Mouse (Mus musculus) kidney, postnatal 0 days (tissue): ENCODE results near the gene Zfp839. TPM values are rescaled to one million over a fixed set of nuclear protein-coding genes. Genes with fewer than 3 reads are reported as not detected.

ENCODE experiments used
- ATAC-seq: fragments of 200-750 bp; cut with Nextera tagmentation; replicated peaks from 2 replicates; pipeline ENCODE4 v1.8.0; 2017; ENCODE audit warnings: low read depth, moderate number of reproducible peaks, moderate TSS enrichment, moderate library complexity; ENCODE audit not compliant: low FRiP score
- DNase-seq: peaks from one replicate; pipeline ENCODE4 v3.0.0-alpha.2; 2016; ENCODE audit warnings: low spot score
- H3K27ac ChIP-seq: fragments of 300-500 bp; sonication (generic); 2 replicates; pipeline ENCODE4 v1.5.1; 2014; ENCODE audit warnings: mild to moderate bottlenecking
- H3K27me3 ChIP-seq: fragments of 300-500 bp; sonication (generic); 2 replicates; pipeline ENCODE4 v1.6.1; 2014; ENCODE audit warnings: low read length, mixed read lengths; ENCODE audit not compliant: insufficient read depth
- H3K36me3 ChIP-seq: fragments of 300-500 bp; sonication (generic); 2 replicates; pipeline ENCODE4 v1.6.1; 2014; ENCODE audit warnings: low read length, mixed read lengths; ENCODE audit not compliant: insufficient read depth
- H3K4me1 ChIP-seq: fragments of 300-500 bp; sonication (generic); replicated peaks from 2 replicates; pipeline ENCODE4 v1.6.1; 2014; ENCODE audit warnings: antibody characterized with exemption, low read length, mixed read lengths; ENCODE audit not compliant: insufficient read depth
- H3K4me2 ChIP-seq: fragments of 300-500 bp; sonication (generic); 2 replicates; pipeline ENCODE4 v1.6.1; 2014; ENCODE audit warnings: mild to moderate bottlenecking, low read length, moderate library complexity, mixed read lengths
- H3K4me3 ChIP-seq: fragments of 300-500 bp; sonication (generic); replicated peaks from 2 replicates; pipeline ENCODE4 v1.5.1; 2014; ENCODE audit warnings: low read depth, low read length
- H3K9ac ChIP-seq: fragments of 300-500 bp; sonication (generic); 2 replicates; pipeline ENCODE4 v1.6.1; 2014; ENCODE audit warnings: low read depth, low read length
- H3K9me3 ChIP-seq: fragments of 300-500 bp; sonication (generic); replicated peaks from 2 replicates; pipeline ENCODE4 v1.6.1; 2016; ENCODE audit warnings: low read length, inconsistent platforms, mixed read lengths
- CTCF ChIP-seq: IDR thresholded peaks from 2 replicates; pipeline ENCODE4 v1.5.1; 2016; ENCODE audit warnings: antibody characterized with exemption, low read depth, mild to moderate bottlenecking, moderate library complexity
- WGBS: fragments of 180-500 bp; shearing (Covaris S2); extraction: QIAGEN DNeasy Blood & Tissue Kit; methylation state at CpG from one replicate; pipeline ENCODE4 v1.1.7; 2014; 5-methylcytosine and 5-hydroxymethylcytosine counted together
- polyA plus RNA-seq: library from polyadenylated mRNA; unstranded; fragments of >200 nt; fragmentation: Nextera tagmentation; extraction: Ambion mirVana; gene quantifications from 2 replicates; pipeline ENCODE4 v1.2.1, GENCODE M21; 2015

Gene Zfp839
- polyA plus RNA-seq, 1 experiment from 2014 or later = 2.2 TPM

GRCm38 (mm10) chr12:110889036-110890020 lies 39.3 kb downstream of the Zfp839 start, which contains the start of the genes Cinp and Tecpr2:
Gene Cinp, minus strand, starts transcription at chr12:110889145.
Gene Tecpr2, plus strand, starts transcription at chr12:110889264.
- no peak for TF ChIP-seq CTCF
- Histone ChIP-seq H3K9ac (peak within 1 kb of the TSS; percentile 80), H3K4me1 (peaks cover 9% of the 10 kb centered on the region), H3K27me3 (no peaks in the 10 kb centered on the region), H3K36me3 (no peaks in the 10 kb centered on the region), H3K27ac (peak within 1 kb of the TSS; percentile 82), H3K4me2 (peak within 1 kb of the TSS; percentile 94), H3K9me3 (no peaks in the 10 kb centered on the region), H3K4me3 (peak within 1 kb of the TSS; percentile 82)
- WGBS = under 1% methylated on average over 70 of the region's 74 CpGs
- ATAC-seq = peak; percentile 99
- DNase-seq = peak; percentile 99

- TF ChIP-seq CTCF = no peak
- H3K9me3 ChIP-seq = no peaks in the 10 kb centered on the region
- ATAC-seq = no peak
Observed at GRCm38 (mm10) chr12:110891887-110892286, 41.8 kb downstream of the Zfp839 start.

GRCm38 (mm10) chr12:110902106-110902505 lies 52.1 kb downstream of the Zfp839 start:
- Histone ChIP-seq H3K27me3 (no peaks in the 10 kb centered on the region), H3K27ac (no peak overlapping the region), H3K4me1 (no peaks in the 10 kb centered on the region), H3K4me3 (no peak overlapping the region), H3K4me2 (no peak overlapping the region), H3K9me3 (no peaks in the 10 kb centered on the region), H3K36me3 (no peaks in the 10 kb centered on the region), H3K9ac (no peak overlapping the region)
- TF ChIP-seq CTCF = no peak
- 83% methylated on average over 4 of the region's 4 CpGs for WGBS
- no peak for DNase-seq
- ATAC-seq = no peak

More at GRCm38 (mm10) chr12:110891887-110892286, 41.8 kb downstream of the Zfp839 start:
- WGBS = 88% methylated on average over 1 of the region's 1 CpGs
- Histone ChIP-seq H3K4me3 (no peak overlapping the region), H3K36me3 (no peaks in the 10 kb centered on the region), H3K27me3 (no peaks in the 10 kb centered on the region), H3K4me1 (peaks cover 9% of the 10 kb centered on the region), H3K9ac (no peak overlapping the region), H3K4me2 (no peak overlapping the region), H3K27ac (no peak overlapping the region)
- DNase-seq = no peak

GRCm38 (mm10) chr12:110903536-110903935 lies 53.5 kb downstream of the Zfp839 start:
- Histone ChIP-seq H3K27ac (no peak overlapping the region), H3K36me3 (no peaks in the 10 kb centered on the region), H3K27me3 (no peaks in the 10 kb centered on the region), H3K4me1 (0 out of 2 replicates have a peak, but pooled peaks cover 2% of the 10 kb centered on the region), H3K4me3 (no peak overlapping the region), H3K4me2 (no peak overlapping the region), H3K9me3 (no peaks in the 10 kb centered on the region), H3K9ac (no peak overlapping the region)
- ATAC-seq (no peak), DNase-seq (no peak)
- WGBS = 95% methylated on average over 2 of the region's 2 CpGs
- peak; percentile 49 for TF ChIP-seq CTCF

GRCm38 (mm10) chr12:110907845-110908244 lies 57.8 kb downstream of the Zfp839 start:
- Histone ChIP-seq H3K4me1 (0 out of 2 replicates have a peak, but pooled peaks cover 2% of the 10 kb centered on the region), H3K9ac (no peak overlapping the region), H3K4me2 (no peak overlapping the region), H3K4me3 (no peak overlapping the region), H3K27me3 (no peaks in the 10 kb centered on the region), H3K27ac (no peak overlapping the region), H3K36me3 (0 out of 2 replicates have a peak, but pooled peaks cover 3% of the 10 kb centered on the region), H3K9me3 (no peaks in the 10 kb centered on the region)
- WGBS = 76% methylated on average over 3 of the region's 3 CpGs
- no peak for TF ChIP-seq CTCF
- no peak for ATAC-seq
- DNase-seq = no peak

- Histone ChIP-seq H3K4me1 (0 out of 2 replicates have a peak, but pooled peaks cover 2% of the 10 kb centered on the region), H3K4me2 (no peak overlapping the region), H3K9me3 (no peaks in the 10 kb centered on the region), H3K27ac (no peak overlapping the region), H3K9ac (no peak overlapping the region), H3K4me3 (no peak overlapping the region), H3K36me3 (0 out of 2 replicates have a peak, but pooled peaks cover 3% of the 10 kb centered on the region), H3K27me3 (no peaks in the 10 kb centered on the region)
- ATAC-seq (no peak), DNase-seq (no peak)
- TF ChIP-seq CTCF = no peak
- 91% methylated on average over 2 of the region's 2 CpGs for WGBS
Observed at GRCm38 (mm10) chr12:110909962-110910361, 59.9 kb downstream of the Zfp839 start.
